Mouse (Mus musculus) lung, postnatal 25 days (tissue): ENCODE data around the gene Kif13a.

Experiments
- DNase-seq: peaks from one replicate; pipeline ENCODE4 v3.0.0; 2022; ENCODE audit warnings: low spot score

Kif13a gene

DNA sequence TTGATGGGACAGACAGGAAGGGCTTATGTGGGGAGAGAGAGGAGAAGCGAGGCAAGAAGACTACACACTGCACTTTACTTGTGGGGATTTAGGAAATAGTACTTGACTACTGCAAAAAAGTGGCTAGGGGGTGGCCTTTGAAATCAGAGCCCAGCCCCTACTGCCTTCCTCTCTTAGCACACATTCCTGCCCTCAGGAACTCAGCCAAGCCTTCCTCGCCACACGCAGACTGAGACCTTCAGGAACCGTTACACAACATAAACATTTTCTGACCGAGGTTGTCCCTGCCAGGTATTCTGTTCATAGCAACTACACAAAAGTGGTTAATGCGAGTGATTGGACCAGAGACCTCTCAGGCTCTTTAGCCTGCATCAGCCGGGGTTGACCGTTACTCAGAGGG, 8.1 kb downstream of the Kif13a start:
- no peak for DNase-seq

DNA sequence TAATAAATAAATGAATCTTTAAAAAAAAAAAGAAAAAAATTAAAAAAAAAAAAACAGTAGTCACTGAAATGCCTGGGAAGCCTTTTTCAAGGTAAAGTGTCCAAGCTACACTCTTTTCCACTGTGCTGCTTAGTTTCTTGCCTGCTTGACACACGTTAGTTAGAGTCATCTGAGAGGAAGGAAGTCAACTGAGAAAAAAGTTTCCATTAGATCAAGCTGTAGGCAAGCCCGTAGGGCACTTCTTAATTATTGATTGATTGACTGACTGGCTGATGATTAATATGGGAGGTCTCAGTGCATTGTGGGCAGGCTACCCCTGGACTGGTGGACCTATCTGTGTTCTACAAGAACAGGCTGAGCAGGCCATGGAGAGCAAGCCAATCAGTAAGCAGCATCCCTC, 9.9 kb downstream of the Kif13a start:
- no peak for DNase-seq

DNA sequence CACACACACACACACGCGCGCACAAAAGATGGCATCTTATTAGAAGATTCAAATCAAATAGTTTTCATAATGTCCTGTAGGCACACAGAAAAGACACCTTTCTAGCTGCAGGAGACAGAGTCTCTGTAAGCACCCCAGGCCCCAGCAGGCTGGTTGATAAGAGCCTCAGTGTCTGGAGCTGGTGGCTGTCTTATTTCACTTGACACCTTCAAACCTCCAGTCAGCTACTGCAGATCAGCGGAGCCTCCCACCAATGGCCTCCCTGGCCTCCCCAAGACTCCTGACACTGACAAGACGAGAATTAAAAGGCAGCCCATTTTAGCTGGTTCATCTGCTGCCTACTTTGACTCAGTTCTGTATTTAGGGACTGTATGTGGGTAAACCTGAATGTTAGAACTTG, 11.2 kb downstream of the Kif13a start:
- DNase-seq: no peak

DNA sequence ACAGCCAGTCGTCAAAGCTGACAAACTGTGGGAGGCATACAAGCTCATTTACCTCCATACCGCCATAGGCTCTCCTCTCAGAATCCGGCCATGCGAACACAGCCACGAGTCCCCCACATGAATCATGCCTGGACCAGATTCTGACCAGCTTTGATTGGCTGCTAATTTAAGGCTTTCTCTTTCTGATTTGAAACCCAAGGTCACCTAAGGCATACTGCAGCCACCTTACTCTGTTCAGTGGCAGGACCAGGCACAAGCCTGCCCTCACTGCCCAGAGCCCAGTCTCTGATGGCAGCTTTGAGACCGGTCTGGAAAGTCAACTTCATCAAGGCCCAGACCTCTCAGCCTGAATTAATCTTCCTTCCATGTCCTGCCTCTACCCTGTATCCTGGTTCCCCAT, 17.7 kb downstream of the Kif13a start:
- no peak for DNase-seq

DNA sequence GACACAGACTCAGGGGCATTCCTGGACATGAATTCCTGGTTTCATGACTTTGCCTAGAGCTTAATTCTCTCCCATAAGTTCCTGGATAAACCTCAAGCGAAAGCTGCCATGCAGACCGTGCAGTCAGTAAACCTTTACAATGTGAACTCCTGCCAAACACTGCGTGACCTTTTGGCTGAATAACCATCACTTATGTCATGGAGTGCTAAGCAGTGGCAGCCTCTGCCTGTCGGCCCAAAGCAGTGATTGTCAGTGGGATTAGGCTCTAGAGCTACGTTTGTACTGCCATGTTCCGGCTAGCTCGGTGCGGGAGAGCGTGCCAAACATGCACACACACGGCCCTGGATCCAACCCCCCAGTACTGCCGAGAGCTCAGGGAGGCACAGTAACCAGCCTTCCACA, 18.6 kb downstream of the Kif13a start:
- DNase-seq: no peak

DNA sequence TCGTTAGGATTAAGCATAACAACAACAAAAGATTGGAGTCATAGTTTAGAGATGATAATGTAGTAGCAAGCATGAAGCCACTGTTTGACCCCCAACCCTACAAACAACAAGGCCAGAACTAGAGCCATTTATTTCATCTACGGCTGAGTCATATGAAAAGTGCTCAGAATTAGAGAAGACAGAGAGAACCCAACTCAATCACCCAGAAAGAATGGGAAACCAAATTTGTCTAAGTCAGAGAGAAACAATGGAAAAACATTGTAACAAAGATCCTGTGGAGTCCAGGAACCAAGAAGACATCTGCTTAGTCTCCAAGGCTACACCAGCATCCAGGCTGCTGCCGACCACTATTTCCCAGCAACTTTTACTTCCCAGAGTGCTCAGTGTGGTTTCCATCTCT, 19.7 kb downstream of the Kif13a start:
- no peak for DNase-seq

DNA sequence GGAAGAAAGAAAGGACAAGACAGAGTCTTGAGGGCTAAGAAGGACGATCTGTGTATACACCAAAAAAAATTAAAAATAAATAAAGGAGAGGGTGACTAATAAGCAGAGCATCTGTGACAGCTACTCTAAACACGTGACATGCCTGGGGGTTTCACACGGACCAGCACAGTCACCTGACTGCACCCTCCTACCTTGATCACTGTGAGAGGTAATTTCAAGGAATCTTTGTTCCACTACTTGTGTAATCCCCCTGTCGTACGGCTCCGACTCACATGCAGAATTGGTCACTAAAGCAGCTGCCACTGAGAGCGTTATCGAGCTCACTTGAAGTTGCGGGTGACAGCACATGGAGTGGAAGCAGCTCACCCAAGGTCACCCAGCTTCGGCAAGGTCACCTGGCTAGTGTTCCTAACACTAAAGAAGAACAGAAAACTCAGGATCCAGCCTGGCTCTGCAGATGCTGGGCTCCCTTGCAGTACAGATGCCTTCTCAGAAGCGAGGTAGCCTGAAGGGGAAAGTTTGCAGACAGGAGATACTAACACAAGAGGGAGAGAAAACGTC, 20.6 kb downstream of the Kif13a start:
- DNase-seq: no peak

DNA sequence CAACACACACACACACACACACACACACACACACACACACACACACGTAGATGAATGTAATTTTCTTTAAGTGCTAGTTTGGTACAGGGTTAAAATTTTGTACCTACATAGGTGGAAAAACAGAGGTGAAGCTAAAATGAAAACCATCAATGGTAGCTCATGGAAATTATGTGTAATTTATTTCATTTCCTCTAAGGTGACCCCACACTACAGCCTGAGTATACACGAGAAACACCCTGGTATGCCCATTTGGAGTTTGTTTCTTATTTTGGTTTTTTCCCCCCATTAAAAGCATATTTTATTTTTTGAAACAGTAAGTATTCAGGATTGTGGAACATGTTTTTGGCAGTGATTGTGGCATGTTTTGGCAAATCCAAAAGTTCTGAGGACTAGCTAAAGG, 21.3 kb downstream of the Kif13a start:
- DNase-seq: no peak

DNA sequence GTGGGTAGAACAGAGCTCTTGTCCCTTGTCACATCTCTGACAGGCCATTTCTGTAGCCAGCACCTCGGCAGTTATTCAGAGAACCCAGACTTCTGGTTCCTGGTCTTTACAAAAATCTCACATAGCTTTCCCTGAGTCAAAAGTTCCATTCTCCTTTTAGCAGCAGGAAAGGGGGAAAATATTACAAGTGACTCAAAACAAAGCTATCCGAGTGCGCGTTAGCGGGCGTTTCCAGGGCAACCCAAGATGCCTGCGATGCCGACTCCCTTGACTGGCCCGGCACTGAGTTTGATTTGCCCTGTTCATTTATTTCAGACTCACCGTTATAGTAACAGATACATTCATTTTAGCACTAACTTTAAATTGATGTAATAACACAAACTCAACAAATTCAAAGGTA, 21.8 kb downstream of the Kif13a start:
- DNase-seq: peak; percentile 41

DNA sequence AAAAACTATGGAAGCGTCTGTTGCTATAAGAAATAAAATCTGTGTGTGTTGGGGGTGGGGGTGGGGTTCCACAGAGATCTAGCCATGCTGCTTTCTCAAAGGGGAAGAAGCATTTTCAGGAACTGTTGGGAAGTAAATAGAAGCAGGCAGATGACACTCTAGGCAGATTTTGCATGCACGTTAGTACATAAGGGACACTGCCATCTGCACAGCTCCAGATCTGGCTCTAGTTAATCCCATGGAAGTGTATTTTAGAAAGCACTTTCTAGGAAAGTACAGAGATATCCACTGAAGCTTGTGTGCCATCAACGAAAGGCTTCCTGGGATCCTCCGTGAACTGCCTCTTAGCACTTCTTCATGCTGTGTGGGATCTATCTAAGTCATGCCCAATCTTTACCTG, 22.6 kb downstream of the Kif13a start:
- DNase-seq: no peak

DNA sequence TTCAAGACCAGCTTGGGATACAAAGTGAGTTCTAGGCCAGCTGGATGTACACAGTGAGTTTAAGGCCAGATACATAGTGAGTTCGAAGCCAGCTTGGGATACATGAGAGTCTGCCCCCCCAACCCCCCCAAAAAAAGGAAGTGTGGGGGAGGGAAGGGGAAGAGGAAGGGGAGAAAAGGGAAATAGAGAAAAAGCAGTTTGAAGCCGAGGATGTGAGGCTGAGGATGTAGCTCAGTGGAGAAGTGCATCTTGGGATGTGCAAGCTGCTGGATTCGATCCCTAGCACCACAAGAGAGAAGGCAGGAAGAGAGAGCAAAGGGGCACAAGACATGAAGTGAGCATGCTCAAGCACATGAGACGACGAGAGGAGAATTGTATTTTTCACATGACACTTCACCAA, 23.7 kb downstream of the Kif13a start:
- DNase-seq: no peak

DNA sequence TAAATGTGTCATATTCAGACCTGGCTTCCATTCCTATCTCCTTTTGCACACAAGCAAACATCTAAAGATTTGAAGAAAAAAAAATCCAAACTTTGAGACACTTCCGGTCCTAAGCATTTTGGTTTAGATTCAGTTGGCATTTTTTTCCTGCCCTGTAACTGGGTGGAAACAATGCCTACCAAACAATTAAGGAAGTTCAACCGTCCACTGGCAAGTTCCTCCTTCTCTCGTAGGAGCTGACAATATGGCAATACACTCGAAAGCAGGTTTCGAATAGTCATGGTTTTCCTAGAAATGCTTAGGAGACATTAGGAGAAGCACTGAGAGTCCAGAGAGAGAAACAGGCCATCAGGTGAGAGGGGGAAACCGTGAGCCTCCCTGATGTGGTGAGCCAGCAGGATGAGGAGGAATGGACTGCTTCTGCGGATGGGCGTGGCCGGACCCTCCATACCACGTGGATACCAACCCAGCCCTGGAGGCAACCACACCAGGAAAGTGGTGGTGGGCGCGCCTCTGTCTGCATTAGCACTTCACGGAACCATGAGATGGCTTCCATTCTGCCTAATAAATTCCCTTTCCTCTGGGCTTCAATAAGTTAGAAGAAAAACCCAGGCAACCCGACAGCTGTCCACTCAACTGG, 24.6 kb downstream of the Kif13a start:
- no peak for DNase-seq

DNA sequence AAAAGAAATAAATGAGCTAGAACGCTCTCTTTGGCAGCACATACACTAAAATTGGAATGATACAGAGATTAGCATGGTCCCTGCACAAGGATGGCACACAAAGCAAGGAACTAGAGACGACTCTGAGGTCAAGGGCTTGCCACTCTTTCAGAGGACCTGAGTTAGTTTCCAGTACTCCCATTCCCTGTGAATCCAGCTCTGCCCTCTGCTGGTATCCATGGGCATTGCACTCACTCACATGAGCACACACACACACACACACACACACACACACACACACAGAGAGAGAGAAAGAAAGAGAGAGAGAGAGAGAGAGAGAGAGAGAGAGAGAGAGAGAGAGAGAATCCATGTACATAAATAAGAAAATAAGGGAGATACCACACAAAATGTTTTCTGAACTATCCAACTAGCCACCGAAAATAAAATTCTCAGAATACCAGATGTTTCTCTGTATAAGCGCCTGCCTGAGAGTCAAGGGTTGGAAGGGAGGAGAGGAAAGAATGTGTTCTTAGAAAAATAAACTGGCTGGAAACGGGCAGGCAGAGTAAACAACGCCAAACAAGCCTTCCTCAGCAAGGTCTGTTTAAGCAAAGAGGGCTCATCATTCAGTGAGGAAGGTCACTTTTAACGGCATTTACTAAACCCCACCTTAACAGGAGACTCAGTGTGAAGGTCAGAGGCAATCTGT, 27.0 kb downstream of the Kif13a start:
- DNase-seq: peak; percentile 52

DNA sequence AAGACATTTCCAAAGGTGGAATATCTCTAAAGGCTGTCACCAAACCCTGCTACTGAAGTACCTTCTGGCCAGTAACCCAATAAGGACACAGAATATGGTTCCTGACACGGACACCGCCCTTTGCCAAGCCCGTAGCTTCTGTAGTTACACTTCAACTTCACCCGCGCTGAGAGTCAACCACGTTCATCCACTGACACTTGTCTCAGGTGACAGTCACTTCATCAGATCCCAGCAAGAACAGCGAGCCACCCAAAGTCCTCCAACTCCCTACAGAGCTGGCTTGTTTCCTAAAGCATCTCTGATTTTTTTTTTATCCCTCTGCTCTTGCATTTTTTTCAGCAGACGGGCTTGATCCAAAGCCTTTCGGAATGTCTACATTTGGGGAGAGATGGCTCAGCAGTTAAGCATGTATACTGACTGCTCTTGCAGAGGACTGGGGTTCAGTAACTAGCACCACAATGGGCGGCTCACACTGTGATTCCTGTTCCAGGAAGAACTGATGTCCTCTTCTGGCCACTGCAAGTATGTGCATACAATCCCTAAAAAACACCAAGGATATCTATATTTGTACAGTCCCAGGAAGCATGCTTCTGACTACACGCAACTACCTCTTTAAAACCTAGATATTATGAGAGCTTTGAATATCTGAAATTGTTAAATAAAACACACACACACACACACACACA, 28.7 kb downstream of the Kif13a start:
- DNase-seq: no peak

DNA sequence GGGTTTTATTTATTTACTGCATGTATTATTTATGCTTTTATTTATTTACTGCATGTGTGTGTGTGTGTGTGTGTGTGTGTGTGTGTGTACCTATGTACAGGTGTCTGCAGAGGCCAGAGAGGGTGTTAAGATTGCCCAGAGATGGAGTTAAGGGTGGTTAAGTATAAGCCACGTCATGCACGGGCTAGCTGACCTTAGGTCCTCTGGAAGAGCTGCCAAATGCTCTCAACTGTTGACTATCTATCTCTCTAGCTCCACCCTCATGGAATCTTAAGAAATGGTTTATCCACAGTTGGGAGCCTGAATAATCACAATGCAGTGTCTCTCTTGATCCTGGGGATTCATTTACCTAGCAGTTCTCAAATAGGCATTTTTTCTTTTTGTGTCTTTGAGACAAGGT, 30.8 kb downstream of the Kif13a start:
- DNase-seq: no peak

DNA sequence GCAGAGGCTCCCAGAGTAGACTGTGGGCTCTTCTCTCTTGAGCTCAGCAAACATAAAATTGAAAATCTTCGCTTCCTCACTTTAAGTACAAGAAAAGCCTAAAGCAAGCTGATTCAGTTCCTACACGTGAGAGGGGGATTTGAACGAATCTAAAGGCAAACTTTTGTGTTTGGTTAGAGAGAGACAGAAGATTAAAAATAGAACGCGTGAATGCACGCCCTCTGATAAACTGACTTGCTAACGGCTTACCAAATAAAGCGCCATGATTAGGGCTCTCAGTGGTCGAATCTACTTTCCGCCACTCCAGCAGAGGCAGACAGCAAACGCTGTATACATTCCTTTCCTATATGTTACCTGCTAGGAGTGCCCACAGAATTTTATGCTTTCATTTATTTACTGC, 31.3 kb downstream of the Kif13a start:
- DNase-seq: no peak

DNA sequence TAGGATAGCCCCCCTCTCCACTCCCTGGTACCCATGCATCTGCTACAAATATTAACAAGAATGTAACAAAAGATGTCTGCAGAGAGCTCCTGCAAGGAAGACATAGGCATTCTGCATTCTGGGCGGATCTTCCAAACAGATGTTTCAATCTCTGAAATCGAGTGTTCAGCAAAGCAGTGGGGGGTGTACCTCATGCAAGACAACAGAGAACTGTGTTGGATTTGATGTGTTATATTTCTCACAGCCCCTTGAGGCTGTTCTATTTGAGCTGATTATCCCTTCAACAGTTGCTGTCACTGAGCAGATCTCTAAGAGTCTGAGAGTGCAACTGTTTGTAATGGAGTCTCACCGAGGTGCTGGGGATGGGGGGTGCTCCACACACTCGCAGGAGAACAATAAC, 37.3 kb downstream of the Kif13a start:
- DNase-seq: no peak

DNA sequence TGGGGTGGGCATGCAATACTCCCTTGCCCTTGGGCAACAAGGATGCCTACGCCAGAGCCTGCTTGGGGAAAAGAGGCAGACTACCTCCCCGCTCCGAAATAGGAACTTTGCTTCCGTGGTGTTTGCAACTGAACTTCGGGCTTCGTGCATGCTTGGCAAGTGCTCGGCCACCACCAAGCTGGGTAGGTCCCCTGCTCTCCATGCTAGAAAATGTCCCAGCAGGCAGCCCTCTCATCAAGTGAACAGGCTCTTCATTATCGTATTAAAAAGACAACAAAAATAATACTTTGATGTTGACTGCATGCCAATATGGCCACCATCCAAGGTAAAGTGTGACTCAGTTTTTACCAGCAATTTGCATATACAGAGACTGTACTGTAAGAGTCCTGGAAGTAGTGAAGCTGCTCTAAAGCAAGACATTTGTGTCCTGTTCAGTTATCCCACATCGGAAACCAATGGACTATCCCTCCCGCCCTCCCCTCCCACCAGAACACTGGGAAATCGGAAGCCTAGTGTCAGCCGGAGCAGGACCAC, 41.5 kb downstream of the Kif13a start:
- DNase-seq: no peak

DNA sequence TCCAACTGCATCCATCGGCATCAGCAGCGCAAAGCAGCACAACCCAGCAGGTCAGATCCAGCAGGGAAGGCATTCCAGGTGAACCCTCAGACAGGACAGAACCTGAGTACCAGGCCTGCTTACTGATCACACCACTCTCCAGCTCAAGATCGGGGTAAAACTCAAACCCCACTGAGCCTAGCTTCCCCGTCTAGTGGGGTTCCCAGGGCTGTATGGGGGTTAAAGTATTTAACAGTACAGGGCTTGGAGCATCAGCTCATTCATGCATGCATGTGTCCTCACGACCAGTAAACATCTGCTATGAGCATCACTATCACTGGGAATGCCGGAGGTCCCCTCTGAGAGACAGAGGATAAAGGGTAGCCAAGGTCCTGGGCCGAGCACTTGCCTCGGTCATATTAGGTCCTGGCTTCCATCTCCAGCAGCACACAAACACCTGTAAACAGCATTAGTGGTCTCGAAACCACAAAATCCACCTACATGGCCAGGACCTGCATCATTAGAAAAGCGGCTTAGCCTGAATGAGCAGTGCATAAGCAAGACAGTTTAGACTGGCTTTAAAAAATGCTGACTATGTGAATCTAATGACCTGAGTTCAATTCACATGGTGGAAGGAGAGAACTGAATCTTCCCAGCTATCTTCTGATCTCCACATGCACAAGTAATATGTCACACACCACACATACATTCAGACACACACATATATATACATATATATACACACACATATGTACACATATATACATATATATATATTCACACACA, 43.0 kb downstream of the Kif13a start:
- DNase-seq: no peak

DNA sequence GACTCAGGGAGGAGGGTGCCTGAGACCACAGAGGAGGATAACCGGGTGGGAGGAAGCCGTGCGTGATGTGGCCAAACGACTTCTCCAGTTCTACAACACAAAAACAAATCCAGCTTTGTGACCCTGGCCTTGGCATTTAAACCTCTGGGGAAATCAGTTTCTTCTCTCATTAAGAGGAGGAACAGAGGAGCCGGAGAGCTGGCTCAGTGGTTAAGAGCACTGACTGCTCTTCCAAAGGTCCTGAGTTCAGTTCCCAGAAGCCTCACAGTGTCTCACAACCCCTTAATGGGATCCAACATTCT, 44.0 kb downstream of the Kif13a start:
- DNase-seq: no peak

DNA sequence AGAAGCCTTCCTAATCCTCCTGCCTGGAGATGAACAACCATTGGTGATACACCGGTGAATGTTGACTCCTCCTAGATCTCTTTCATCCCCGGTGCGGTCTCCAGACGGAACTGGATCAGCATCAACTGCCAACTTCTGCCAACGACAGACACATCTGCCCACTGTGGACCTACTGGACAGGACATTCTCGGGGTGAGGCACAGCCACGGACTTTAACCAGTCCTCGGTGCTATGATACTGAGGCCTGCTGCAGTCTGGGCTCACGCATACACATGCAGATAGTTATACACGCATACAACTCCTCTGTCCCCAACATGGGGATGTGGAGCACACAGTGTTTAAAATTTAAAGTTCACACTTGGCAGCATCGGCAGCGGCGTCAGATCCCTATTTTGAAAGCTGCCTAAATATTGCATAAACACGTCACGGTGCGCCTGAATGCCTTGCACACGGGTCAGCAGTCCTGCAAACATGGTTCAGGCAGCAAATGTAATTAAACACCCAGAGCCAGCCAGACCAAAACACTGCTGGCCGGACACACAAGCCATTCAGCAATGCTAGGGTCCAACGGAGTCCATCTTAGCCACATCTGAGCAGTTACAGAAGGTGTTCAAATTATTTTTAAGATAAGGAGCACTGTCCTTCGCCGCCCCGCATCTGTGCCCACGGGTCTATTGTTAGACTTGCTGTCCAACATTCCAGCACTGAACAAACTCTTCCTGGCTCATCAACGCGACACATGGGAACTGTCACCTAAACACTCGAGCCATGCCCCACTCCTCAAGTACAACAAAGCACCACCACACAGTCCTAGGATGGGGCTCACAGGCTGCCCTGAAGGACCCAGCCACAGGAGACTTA, 44.5 kb downstream of the Kif13a start:
- no peak for DNase-seq

DNA sequence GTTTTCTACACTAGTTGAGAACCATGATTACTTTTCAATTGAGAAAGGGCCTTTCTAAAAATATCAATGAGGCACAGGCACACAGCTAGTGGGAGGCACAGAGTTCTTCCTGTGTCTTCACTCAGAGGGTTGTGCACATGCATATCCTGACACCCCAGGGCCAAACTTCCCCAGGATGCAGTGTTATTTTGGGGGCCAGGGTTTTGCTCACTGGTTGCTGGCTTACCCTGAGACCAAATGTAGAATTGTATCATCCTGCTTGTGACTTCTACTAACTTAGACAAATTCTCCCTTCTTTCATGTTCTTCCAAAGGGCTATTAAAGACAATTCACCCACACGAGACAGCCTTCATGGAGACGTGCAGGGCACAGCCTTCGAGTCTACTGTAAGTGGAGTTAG, 45.7 kb downstream of the Kif13a start:
- no peak for DNase-seq
